Mouse (Mus musculus): ENCODE results near the gene Cd248.

The Cd248 gene

DNA sequence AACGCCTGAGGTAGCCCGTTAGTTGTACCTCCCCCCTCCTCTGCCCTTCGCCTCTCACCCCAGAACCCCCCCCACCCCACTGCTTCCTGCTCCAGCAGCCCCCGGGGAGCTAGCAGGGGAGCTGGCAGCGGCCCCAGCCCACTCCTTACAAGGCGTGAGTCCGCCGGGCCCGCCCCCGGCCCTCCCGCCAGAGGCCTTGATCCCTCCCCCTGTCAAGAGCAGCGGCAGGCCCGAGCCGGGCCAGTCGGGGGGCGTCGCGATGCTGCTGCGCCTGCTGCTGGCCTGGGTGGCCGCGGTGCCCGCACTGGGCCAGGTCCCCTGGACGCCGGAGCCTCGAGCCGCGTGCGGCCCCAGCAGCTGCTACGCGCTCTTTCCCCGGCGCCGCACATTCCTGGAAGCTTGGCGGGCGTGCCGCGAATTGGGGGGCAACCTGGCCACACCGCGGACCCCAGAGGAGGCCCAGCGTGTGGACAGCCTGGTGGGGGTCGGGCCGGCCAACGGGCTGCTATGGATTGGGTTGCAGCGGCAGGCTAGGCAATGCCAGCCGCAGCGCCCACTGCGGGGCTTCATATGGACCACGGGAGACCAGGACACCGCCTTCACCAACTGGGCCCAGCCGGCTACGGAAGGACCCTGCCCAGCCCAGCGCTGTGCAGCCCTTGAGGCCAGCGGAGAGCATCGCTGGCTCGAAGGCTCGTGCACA lies at the start of gene Cd248:
Gene Cd248, plus strand, starts transcription at position 212 of the 703 bp plus-strand sequence.
- peak; percentile 47 for DNase-seq

DNA sequence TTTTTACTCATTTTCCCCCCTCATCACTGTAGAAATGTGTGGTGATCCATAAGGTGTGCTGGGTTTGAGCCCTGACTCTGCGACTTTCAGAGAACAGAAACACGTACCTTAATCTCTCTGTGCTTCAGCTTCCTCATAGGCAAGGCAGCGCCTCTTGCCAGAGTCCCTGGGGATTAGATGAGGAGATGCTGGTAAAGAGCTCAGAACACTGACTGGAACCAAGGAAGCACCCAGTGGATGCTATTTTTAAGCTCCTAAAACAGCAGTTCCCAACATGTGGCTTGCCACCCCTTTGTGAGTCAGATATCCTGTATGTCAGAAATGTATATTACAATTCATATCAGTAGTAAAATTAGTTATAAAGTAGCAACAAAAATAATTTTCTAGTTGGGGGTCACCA lies 49.7 kb upstream of the Cd248 start:
- DNase-seq = no peak

DNA sequence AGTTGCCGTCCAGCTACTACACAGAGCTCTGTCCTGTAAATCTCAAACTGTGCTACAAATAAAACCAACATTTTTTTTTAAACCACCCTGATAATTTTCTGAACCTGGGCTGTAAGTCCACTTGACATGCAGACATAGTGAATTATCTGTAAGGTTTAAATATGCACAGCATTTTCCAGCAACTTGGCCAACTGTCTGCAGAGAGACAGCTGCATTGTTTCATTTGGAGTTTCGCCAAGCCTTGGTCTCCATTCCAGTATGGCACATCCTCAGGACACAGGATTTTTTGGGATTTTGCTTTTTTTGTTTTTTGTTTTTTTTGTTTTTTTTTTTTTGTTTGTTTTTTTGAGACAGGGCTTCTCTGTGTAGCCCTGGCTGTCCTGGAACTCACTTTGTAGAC lies 46.5 kb upstream of the Cd248 start:
- DNase-seq = no peak

DNA sequence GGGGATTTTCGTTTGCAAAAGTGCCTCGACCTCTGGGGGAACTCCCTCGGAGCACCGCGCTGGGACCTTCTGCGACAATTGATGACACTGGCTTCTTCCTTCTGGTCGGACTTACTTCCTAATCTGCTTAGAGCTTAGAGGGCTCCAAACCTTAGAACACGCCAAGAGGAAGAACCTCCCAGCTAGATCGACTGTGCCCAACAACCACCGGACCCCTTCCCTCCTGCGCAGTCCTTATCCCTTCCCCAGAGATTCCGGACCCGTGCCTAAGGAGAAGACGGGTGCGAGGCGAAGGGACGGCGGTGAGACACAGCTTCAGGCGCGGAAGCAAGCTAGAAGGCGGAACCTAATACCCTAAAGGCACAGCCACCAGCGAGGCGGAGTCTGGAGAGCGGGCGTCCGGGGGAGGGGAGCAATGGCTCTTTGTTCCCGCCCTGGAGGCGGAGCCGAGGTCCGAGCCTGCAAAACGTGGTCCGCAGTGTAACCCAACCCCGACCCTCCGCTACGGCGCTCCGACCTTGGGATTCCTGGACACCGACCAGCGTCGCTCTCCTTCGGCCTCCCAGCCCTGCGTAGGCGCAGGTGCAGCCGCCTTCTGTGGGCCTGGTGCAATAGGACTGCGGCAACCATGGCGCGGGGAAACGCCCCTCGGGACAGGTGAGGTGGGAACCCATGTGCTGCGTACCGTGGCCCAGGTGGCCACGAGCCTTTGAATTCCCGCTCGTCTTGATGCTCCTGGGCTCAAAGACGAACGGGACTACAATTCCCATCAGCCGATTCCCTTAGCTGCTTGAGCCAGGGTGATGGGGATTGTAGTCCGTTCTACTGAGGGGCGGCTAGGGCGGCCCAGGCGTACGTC lies 44.0 kb upstream of the Cd248 start, which contains the start of gene Slc29a2:
Gene Slc29a2, plus strand, starts transcription at position 240 of the 859 bp plus-strand sequence.
- peak; percentile 95 for DNase-seq

DNA sequence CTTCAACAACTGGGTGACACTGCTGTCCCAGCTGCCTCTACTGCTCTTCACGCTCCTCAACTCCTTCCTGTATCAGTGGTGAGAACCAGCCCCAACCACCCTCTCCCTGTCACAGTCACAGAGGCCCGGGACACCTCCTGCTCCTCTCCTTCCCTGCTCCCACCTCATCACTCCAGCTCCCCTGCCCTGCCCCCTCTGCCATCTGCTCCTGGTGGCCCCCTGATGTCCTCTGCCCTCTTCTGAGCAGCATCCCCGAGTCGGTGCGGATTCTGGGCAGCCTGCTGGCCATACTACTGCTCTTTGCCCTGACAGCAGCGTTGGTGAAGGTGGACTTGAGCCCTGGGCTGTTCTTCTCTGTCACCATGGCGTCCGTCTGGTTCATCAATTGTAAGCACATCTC lies 41.8 kb upstream of the Cd248 start:
- no peak for DNase-seq

DNA sequence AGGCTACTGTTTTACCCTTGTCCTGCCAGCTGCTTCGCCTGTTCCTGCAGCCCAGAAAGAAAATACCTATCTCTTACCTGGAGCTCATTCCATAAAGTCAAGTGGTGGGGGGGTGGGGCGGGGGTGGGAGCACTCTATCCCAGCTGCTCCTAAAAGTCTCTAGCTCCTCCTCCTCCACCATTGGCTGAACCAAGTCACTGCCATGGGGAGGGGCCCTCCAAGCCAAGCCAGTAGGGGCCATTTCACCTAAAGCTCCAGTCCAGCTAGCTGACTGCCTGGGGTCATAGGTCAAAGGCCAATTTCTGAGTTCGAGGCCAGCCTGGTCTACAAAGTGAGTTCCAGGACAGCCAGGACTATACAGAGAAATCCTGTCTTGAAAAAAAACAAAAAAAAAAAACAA lies 35.2 kb upstream of the Cd248 start:
- no peak for DNase-seq

DNA sequence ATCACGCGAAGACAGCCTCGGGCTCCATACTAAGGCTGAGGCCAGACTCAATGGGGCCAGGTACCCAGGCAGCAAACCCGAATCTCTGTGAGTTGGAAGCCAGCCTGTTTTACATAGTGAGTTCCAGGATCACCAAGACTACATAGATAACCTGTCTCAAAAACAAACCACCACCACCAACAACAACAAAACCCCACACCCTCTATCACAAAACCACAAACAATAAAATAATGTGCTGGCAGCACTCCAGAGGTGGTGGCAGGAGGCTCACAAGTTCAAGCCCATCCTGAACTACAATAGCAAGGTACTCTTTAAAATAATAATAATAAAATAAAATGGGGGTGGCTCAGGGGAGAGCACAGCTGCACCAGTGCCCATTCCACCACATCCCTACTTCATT lies 31.3 kb upstream of the Cd248 start:
- no peak for DNase-seq

DNA sequence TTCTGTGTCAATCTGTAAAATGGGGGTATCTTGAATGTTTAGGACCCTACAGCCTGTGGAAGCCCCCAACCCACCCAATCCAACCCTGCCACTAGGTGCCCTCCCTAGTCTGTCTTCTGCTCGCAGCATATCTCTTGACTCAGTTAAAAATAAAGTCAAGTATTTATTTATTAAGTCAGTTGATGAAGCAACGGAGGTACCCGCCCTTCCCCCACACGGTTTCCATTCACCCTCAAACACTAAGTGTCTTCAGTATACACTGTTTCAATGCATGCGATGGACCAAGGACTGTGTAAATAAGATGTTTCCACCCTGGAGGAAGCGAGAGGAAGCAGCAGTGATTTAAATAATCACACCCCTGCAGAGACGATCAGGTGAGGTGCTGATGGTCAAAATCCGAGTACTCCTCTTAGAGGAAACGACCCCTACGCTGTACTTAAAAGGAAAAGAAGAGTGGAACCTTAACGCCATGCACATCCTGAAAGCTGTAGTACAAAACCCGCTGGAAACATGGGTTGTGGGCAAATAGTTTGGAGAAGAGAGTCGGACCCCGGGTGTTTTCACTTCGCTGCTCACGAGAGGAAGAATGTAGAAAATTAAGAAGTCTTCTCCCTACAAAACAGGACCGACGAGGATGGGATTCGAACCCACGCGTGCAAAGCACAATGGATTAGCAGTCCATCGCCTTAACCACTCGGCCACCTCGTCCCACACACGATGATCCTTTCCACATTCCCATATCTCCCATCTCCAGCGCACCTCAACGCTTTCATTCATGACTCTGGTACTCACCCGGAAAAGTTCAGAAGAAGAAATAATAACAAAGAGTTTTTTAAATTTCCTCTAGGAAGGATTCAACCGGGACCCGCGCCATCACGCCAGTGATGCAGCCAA lies 30.0 kb upstream of the Cd248 start:
- peak; percentile 83 for DNase-seq

DNA sequence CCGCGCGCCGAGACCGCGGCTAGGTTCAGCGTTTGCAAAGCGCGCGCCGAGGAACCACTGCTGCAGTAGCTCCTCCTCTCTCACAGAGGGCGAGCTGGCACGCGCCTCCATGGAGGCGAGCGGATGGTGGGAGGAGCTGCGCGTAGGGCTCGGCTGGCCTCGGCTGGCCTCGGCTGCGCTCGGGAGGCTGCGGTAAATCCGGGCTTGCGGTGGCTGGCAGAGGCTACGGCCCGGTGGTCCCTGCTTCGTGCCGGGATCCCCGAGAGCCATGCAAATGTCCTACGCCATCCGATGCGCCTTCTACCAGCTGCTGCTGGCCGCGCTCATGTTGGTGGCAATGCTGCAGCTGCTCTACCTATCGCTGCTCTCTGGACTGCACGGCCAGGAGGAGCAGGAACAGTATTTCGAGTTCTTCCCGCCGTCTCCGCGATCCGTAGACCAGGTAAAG lies 29.1 kb upstream of the Cd248 start, which contains the start of the genes B4gat1 and AC124502.3:
Gene B4gat1, plus strand, starts transcription at position 118 of the 448 bp plus-strand sequence.
Gene AC124502.3, plus strand, starts transcription at position 183 of the 448 bp plus-strand sequence.
- peak; percentile 89 for DNase-seq

DNA sequence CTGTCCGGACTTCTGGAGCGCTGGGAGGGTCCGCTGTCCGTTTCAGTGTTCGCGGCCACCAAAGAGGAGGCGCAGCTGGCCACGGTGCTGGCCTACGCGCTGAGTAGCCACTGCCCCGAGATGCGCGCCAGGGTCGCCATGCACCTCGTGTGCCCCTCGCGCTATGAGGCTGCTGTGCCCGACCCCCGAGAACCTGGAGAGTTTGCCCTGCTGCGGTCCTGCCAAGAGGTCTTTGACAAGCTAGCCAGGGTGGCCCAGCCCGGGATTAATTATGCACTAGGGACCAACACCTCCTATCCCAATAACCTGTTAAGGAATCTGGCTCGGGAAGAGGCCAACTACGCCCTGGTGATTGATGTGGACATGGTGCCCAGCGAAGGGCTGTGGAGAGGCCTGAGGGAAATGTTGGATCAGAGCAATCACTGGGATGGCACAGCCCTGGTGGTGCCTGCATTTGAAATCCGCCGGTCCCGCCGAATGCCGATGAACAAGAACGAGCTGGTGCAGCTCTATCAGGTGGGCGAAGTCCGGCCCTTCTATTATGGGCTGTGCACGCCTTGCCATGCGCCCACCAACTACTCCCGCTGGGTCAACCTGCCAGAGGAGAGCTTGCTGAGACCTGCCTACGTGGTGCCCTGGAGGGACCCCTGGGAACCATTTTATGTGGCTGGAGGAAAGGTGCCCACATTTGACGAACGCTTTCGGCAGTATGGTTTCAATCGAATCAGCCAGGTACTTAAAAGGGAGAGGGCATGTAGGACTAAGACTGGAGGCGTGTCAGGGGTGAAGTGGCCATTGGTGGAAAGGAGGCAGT lies 28.4 kb upstream of the Cd248 start:
- DNase-seq = peak; percentile 39

DNA sequence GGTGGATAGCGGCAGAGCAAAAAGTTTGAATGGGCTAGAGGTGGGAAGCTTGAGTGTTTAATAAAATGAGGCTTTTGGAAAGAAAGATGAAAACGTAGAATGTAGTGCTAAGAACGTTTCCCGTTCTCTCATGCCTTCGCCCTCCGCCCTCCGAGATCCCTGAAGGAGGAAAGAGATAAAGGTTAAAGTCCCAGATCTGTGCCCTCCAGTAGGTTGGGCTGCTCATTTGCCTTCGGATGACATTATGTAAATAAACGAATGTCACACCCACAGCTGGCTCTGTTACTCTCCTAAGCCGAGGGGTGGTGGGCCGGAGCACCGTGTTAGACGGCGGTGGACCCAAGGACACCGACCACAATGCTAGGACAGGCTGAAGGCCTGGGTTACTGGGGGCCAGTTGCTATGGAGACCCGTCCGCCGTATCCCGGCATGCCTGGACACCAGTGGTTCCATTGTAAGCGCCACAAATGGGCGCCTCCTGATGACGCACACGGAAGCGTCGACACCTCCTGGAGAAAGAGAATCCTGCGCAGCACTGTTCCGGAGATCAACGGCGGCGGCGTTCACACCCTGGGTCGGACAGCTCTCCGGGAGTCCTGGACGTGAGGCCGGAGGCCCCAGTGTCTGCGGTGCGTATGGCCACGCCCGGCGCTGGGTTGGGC lies 26.9 kb upstream of the Cd248 start, which contains the start of gene Brms1:
Gene Brms1, plus strand, starts transcription at position 493 of the 662 bp plus-strand sequence.
- DNase-seq = peak; percentile 94

DNA sequence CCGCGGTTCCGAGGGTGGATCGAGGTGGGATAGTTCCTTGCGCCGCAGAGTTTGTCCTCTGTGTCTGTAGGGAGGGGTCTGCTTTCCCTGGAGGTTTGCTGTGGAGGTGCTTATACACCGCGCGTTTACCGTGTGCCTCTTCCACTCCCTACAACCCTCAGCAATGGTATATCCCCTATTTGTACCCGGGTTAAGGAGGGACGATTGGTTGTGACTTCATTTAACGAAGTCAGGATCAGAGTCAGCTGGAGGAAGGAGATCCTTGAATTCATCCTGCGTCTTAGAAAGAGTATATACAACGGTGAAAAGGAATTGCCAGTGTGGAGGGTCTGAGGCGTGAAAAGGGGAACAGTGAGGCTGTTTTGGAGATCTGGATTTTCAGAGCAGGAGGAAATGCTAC lies 26.3 kb upstream of the Cd248 start:
- DNase-seq = no peak

DNA sequence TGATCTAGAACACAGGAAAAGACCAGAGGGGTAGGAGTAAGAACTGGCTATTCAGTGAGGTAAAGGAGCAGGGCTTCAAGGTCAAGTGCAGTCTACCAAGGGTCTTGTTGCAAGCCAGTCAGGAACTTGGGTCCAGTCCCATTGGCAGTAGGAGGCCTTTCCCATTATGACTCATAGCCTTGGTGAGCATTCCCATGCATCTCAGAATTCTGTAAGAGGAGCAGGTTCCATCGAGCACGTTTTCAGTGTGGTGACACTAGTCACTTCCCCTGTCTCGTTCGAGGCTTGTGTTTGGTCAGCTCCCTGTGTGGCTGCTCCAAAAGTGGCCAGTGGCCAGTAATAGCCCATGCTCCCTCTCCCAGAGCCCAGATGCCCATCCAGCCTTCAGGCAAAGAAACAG lies 22.3 kb upstream of the Cd248 start:
- DNase-seq = no peak

DNA sequence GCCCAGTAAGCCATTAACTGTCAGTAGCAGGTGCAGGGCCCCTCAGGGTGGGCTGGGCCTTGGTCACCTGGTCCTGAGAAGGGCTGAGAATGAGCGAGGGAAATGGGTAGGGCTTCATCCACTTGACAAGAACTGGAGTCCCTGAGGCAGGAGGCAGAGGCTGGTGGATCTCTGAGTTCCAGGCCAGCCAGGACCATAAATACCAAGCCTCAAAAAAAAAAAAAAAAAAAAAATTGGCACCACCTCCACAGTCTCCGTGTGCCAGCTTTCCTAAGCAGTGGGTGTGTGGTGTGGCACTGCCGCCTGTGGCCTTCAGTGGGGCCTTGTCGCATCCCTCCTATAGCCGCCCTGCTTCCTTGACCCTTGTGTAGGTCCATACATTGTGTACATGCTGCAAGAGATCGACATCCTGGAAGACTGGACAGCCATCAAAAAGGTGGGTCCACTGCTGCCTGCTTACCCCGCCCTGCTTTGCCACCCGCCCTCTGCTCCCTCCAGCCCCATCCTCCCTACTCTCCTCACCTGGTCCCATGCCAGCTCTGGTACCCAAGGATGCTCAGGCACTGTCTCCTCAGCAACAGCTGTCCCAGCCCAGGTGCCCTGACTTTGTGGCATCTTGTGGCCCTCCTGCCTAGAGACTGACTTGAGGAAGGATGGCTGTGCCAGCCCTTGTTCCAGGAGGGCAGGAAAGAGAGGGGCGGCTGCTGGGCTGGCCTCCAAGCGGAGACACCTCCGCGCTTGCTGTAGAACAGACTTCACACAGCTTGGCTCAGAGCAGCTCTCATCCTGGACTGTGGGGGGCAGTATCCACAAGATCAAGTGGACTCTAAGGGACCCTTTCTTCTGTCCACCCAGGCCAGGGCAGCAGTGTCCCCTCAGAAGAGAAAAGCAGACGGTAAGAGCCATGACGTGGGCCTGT lies 19.5 kb upstream of the Cd248 start:
- no peak for DNase-seq

DNA sequence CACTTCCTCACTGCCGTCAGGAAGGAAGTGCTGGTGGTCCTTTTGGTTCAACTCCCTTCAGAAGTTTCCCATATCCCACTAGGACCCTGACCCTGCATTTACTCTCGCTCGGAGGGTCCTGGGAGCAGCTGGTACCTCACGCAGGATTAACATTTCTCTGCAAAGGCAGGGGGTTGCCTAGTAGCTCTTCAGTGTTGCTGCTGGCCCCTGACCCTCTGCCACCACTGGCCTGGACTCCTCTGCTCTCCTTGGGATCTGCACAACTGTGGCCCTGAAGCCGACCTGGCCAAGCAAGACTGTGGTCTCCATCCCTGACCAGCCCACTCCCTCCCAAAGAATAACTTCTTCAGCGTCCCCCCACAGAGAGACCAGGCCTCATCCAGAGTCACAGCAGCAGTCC lies 18.6 kb upstream of the Cd248 start:
- DNase-seq = no peak

DNA sequence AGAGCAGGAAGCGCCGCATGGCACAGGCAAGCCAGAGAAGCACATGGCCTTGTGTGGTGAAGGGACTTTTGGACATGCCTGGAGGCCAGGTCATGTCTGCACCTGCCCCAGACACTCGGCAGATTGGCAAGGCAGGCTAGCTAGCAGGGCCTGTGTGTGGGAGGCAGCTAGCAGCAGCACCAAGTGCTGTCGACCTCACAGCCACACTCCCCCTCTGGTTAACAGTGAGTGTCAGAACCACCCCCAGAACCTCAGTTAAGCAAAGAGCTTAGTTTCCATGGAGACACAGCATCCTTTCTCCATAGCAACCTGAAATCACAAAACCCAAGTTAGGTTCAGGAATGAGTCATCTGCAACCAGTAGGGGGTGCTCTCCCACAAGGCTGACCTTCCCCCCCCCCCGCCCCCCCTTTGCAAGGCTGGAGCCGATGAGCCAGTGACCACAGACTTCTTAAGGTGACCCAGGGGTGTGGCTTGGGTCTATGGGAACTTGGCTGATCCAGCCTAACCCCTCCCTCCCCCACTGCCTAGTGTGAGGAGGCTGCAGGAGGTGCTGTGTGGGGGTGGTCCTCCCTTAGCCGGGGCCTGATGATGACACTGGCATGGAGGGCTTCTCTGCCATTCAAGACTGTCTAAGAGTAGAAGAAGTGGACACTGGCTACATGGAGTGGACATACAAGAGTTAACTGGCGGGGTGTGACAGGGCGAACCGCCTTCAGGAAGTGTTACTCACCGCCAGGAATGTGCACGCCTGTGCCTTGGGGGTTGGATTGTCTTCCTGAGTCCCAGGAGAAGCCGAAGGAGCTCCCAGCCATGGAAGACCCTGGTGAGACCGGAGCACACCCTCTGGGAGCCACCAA lies 17.6 kb upstream of the Cd248 start, which contains the start of gene Rin1:
Gene Rin1, plus strand, starts transcription at position 435 of the 859 bp plus-strand sequence.
- DNase-seq = peak; percentile 62

DNA sequence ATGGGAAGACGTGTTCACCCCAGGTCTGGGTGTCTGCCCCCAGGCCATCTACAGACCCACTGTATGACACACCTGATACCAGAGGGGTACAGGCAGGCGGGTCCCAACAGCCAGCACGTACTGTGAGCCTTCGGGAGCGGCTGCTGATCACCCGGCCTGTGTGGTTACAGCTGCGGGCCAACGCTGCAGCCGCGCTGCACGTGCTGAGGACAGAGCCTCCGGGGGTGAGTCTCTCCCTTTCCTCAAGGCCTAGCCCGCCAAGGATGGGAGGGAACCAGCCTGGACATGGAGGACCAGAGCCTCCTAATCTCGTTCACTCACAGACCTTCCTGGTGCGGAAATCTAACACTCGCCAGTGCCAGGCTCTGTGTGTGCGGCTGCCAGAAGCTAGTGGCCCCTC lies 16.8 kb upstream of the Cd248 start:
- DNase-seq = no peak

DNA sequence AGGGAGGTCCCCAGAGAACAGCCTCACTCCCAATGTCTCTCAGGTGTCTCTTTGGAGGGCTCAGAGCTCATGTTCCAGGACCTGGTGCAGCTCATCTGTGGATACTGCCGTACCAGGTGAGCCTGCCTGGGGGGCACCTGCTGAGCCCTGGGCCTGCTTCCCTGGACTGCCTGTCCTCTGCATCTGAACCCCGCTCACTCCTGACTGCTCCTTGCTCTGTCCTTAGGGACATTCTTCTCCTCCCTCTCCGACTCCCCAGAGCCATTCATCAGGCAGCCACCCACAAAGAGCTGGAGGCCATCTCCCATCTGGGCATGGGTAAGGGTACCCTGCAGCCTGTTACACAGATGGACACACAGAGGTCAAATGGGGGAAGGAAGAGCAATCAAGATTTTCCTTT lies 16.4 kb upstream of the Cd248 start:
- no peak for DNase-seq
